Mouse (Mus musculus) G1E (cell line): ENCODE data around the gene 3110040N11Rik.

ENCODE experiments used
- CTCF ChIP-seq: IDR thresholded peaks from 2 replicates; pipeline ENCODE4 v1.5.1; 2012; ENCODE audit warnings: low read depth, low read length, inconsistent platforms, mixed read lengths
- TAL1 ChIP-seq: conservative IDR thresholded peaks from 2 replicates; pipeline ENCODE4 v1.6.1; 2012; ENCODE audit warnings: low read depth, low read length, inconsistent platforms, mixed read lengths

- TF ChIP-seq CTCF (no peak), TAL1 (no peak)
Measured at GRCm38 (mm10) chr7:81772786-81773539, 16.3 kb downstream of the 3110040N11Rik start.
